Mouse (Mus musculus): ENCODE results near the gene Zmynd19. TPM values are rescaled to one million over a fixed set of nuclear protein-coding genes. Genes with fewer than 3 reads are reported as not detected.
A peak's percentile ranks its signal among the peaks of the same experiment; 100 is the strongest.
"Not testable (repeated sequence)": the region's sequence is repeated elsewhere in the genome, so short reads cannot be mapped to it uniquely, and the experiment has no call there.

Zmynd19 gene
- polyA plus RNA-seq, 1 experiment from 2014 or later, result 18.2 TPM

DNA sequence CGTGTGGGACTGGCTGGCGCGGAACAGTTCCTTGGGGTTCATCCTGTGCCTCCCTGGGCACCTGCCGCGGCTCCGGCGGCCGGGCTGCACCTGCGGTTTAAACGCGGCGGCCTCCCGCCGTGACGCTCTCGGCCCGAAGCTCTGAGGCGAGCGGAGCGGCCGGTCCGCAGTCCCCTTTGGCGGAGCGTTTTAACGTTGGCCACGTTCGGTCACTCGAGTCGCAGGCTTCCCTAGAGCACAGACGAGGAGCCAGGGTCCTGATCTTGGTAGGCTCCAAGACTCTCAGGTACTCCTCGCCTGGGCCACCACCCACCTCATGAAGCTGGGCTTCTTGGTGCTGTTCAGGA is 570 bp downstream of the Zmynd19 start:
- peak overlapping the region; percentile 100 for H3K4me3 ChIP-seq
- peak overlapping the region; percentile 22; the same call in 1 of the 2 replicates for H3K27ac ChIP-seq
- under 1% methylated on average over 26 of the region's 31 CpGs for WGBS
- no peaks in the 10 kb centered on the region for H3K9me3 ChIP-seq
- H3K9ac ChIP-seq, result peak overlapping the region; percentile 95
- peak overlapping the region; percentile 84 for H3K4me2 ChIP-seq
- peaks cover 35% of the 10 kb centered on the region for H3K36me3 ChIP-seq
- ATAC-seq (ENCODE audit: insufficient number of reproducible peaks, low FRiP score, low TSS enrichment, low read depth), result no peak
- H3K27me3 ChIP-seq, result no peaks in the 10 kb centered on the region
- H3K4me1 ChIP-seq, result peaks cover 14% of the 10 kb centered on the region

DNA sequence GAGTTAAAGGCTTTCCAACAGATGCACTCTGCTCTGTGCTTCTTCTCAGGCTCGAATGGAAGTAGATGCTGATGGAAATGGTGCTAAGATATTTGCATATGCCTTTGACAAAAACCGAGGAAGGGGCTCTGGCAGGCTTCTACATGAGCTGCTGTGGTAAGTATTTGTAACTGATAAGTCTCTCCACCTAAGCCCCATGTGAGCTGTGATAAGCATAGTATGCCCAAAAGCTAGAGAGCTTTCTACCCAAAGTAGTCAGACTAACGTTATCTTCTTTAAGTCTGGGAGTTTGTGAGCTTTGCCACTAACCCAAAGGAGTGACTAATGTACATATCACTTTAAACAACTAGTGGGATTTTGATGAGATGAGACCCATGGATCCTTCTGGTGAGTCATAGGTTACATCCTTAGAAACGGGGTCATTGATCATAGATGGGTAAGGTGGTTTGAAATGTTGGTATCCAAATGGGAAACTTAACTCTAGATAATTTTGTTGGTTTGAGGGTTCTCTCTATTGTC is 3.0 kb downstream of the Zmynd19 start:
- Histone ChIP-seq H3K27me3 (no peaks in the 10 kb centered on the region), H3K4me1 (peaks cover 14% of the 10 kb centered on the region), H3K4me3 (no peak overlapping the region), H3K36me3 (peaks cover 54% of the 10 kb centered on the region), H3K9ac (no peak overlapping the region), H3K9me3 (no peaks in the 10 kb centered on the region), H3K27ac (no peak overlapping the region), H3K4me2 (no peak overlapping the region)
- WGBS, result 85% methylated on average over 4 of the region's 4 CpGs
- no peak for ATAC-seq (ENCODE audit: insufficient number of reproducible peaks, low FRiP score, low TSS enrichment, low read depth)

- Histone ChIP-seq H3K4me1 (peaks cover 7% of the 10 kb centered on the region), H3K4me2 (no peak overlapping the region), H3K36me3 (peaks cover 71% of the 10 kb centered on the region), H3K4me3 (no peak overlapping the region), H3K27me3 (no peaks in the 10 kb centered on the region), H3K27ac (no peak overlapping the region), H3K9ac (no peak overlapping the region), H3K9me3 (no peaks in the 10 kb centered on the region)
- no peak for ATAC-seq (ENCODE audit: insufficient number of reproducible peaks, low FRiP score, low TSS enrichment, low read depth)
- WGBS, result 31% methylated on average over 3 of the region's 3 CpGs
Measured at GRCm38 (mm10) chr2:24960910-24961309, 11.3 kb downstream of the Zmynd19 start.

DNA sequence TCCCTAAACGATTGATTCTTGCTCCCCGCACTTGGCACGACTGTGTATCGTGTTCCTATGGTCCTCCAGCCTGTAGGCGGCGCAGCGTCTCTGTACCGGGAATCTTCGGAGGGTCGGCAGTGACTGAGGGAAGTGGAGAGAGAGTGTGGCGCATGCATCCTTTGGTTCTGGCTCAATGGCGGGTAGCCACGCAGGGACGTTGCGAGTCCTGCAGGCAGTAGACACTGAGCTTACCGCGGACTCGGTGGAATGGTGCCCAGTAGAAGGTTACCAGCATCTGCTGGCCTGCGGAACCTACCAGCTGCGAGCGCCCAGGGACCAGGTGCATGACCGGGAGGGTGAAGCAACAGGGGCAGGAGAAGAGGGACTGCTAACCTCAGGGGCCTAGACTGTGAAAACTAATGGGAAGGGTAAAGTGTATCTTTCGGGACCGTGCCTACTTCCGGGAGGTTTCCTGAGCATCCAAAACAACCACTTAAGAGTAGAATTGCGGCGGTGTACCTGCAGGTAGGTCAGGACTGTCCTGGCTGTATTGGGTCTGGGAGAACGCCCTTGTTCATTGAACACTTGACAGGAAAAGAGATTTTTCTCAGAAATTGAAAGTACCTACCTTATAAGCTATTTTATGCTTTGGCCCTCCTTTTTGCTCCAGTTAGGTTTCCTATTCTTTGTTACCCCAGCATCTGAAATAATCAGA is 12.9 kb downstream of the Zmynd19 start, which contains the start of gene Dph7:
TSS of gene Dph7 (plus strand) at position 97 of the 697 bp plus-strand sequence.
- H3K4me1 ChIP-seq, result peaks cover 7% of the 10 kb centered on the region
- peak within 1 kb of the TSS; percentile 47 for H3K4me2 ChIP-seq
- peaks cover 68% of the 10 kb centered on the region for H3K36me3 ChIP-seq
- peak within 1 kb of the TSS; percentile 55; the same call in 1 of the 2 replicates for H3K27ac ChIP-seq
- peak within 1 kb of the TSS; percentile 64 for H3K9ac ChIP-seq
- peak; percentile 83 for ATAC-seq (ENCODE audit: insufficient number of reproducible peaks, low FRiP score, low TSS enrichment, low read depth)
- H3K9me3 ChIP-seq, result no peaks in the 10 kb centered on the region
- 2% methylated on average over 28 of the region's 28 CpGs for WGBS
- H3K27me3 ChIP-seq, result no peaks in the 10 kb centered on the region
- H3K4me3 ChIP-seq, result peak within 1 kb of the TSS; percentile 68

- 75% methylated on average over 4 of the region's 4 CpGs for WGBS
- peaks cover 68% of the 10 kb centered on the region for H3K36me3 ChIP-seq
- no peaks in the 10 kb centered on the region for H3K27me3 ChIP-seq
- ATAC-seq (ENCODE audit: insufficient number of reproducible peaks, low FRiP score, low TSS enrichment, low read depth), result no peak
- H3K4me3 ChIP-seq, result no peak overlapping the region
- no peak overlapping the region for H3K9ac ChIP-seq
- peaks cover 10% of the 10 kb centered on the region for H3K4me1 ChIP-seq
- no peaks in the 10 kb centered on the region for H3K9me3 ChIP-seq
- H3K27ac ChIP-seq, result no peak overlapping the region
- no peak overlapping the region for H3K4me2 ChIP-seq
Measured at GRCm38 (mm10) chr2:24970386-24970785, 20.8 kb downstream of the Zmynd19 start.

GRCm38 (mm10) chr2:24974452-24974851 is 24.9 kb downstream of the Zmynd19 start:
- peak overlapping the region; percentile 96 for H3K4me2 ChIP-seq
- under 1% methylated on average over 17 of the region's 17 CpGs for WGBS
- not testable (repeated sequence) for ATAC-seq (ENCODE audit: insufficient number of reproducible peaks, low FRiP score, low TSS enrichment, low read depth); H3K27me3 ChIP-seq; H3K9me3 ChIP-seq
- peak overlapping the region; percentile 89 for H3K4me3 ChIP-seq
- H3K9ac ChIP-seq, result peak overlapping the region; percentile 82
- H3K27ac ChIP-seq, result peak overlapping the region; percentile 84
- H3K4me1 ChIP-seq, result peaks cover 18% of the 10 kb centered on the region
- H3K36me3 ChIP-seq, result peaks cover 35% of the 10 kb centered on the region

GRCm38 (mm10) chr2:24974906-24975703 is 25.5 kb downstream of the Zmynd19 start, which contains the start of gene Mrpl41:
Mrpl41 (minus strand) TSS chr2:24975098.
- Histone ChIP-seq H3K4me1 (peaks cover 18% of the 10 kb centered on the region), H3K4me3 (peak within 1 kb of the TSS; percentile 89), H3K9me3 (no peaks in the 10 kb centered on the region), H3K9ac (peak within 1 kb of the TSS; percentile 82), H3K36me3 (peaks cover 29% of the 10 kb centered on the region), H3K4me2 (peak within 1 kb of the TSS; percentile 96), H3K27ac (peak within 1 kb of the TSS; percentile 95), H3K27me3 (no peaks in the 10 kb centered on the region)
- under 1% methylated on average over 62 of the region's 64 CpGs for WGBS
- peak; percentile 98 for ATAC-seq (ENCODE audit: insufficient number of reproducible peaks, low FRiP score, low TSS enrichment, low read depth)

- peak; percentile 54; the same call in 1 of the 2 replicates for ATAC-seq (ENCODE audit: insufficient number of reproducible peaks, low FRiP score, low TSS enrichment, low read depth)
- WGBS, result 1% methylated on average over 16 of the region's 16 CpGs
- Histone ChIP-seq H3K27me3 (no peaks in the 10 kb centered on the region), H3K9me3 (no peaks in the 10 kb centered on the region), H3K9ac (peak within 1 kb of the TSS; percentile 82), H3K4me2 (peak within 1 kb of the TSS; percentile 96), H3K27ac (peak within 1 kb of the TSS; percentile 95), H3K4me3 (peak within 1 kb of the TSS; percentile 89), H3K36me3 (peaks cover 22% of the 10 kb centered on the region), H3K4me1 (peaks cover 18% of the 10 kb centered on the region)
Measured at GRCm38 (mm10) chr2:24975704-24976297, 26.2 kb downstream of the Zmynd19 start, which contains the start of gene Pnpla7. Pnpla7 (plus strand) TSS chr2:24976033.

GRCm38 (mm10) chr2:24976960-24977359 is 27.4 kb downstream of the Zmynd19 start:
- Histone ChIP-seq H3K4me1 (peaks cover 18% of the 10 kb centered on the region), H3K4me2 (no peak overlapping the region), H3K27ac (no peak overlapping the region), H3K9me3 (no peaks in the 10 kb centered on the region), H3K36me3 (peaks cover 11% of the 10 kb centered on the region), H3K4me3 (no peak overlapping the region), H3K9ac (no peak overlapping the region), H3K27me3 (no peaks in the 10 kb centered on the region)
- 89% methylated on average over 5 of the region's 5 CpGs for WGBS
- no peak for ATAC-seq (ENCODE audit: insufficient number of reproducible peaks, low FRiP score, low TSS enrichment, low read depth)

DNA sequence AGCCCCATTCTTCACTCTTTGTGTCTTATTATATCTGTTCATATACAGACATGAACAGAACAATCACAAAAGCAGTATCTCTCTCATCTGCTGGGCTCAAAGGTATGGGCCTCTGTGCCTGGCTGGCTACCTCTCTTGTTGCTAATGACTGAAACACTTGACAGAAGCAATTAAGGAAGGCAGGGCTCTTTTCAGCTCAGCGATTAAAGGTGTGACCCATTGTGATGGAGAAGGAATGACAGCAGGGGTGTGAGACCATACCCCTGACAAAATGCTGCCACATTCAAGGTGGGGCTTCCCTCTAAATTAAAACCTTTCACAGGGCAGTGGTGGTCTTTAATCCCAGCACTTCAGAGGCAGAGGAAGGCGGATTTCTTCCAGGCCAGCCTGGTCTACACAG is 38.2 kb downstream of the Zmynd19 start:
- Histone ChIP-seq H3K9me3 (no peaks in the 10 kb centered on the region), H3K27me3 (no peaks in the 10 kb centered on the region), H3K4me2 (no peak overlapping the region), H3K4me1 (no peaks in the 10 kb centered on the region), H3K9ac (no peak overlapping the region), H3K36me3 (peaks cover 6% of the 10 kb centered on the region; the same call in 1 of the 2 replicates), H3K4me3 (no peak overlapping the region), H3K27ac (no peak overlapping the region)
- 49% methylated on average over 2 of the region's 2 CpGs for WGBS
- ATAC-seq (ENCODE audit: insufficient number of reproducible peaks, low FRiP score, low TSS enrichment, low read depth), result no peak

- H3K36me3 ChIP-seq, result 0 out of 2 replicates have a peak, but pooled peaks cover 6% of the 10 kb centered on the region
- no peak overlapping the region for H3K9ac ChIP-seq
- H3K4me2 ChIP-seq, result no peak overlapping the region
- H3K4me3 ChIP-seq, result no peak overlapping the region
- no peak overlapping the region for H3K27ac ChIP-seq
- H3K4me1 ChIP-seq, result no peaks in the 10 kb centered on the region
- ATAC-seq (ENCODE audit: insufficient number of reproducible peaks, low FRiP score, low TSS enrichment, low read depth), result no peak
- no peaks in the 10 kb centered on the region for H3K27me3 ChIP-seq
- H3K9me3 ChIP-seq, result no peaks in the 10 kb centered on the region
- 87% methylated on average over 6 of the region's 6 CpGs for WGBS
Measured at GRCm38 (mm10) chr2:24995332-24995731, 45.7 kb downstream of the Zmynd19 start.
